Mouse (Mus musculus) stomach, postnatal 0 days (tissue): ENCODE results near the gene B3galt1. TPM values are rescaled to one million over a fixed set of nuclear protein-coding genes. Genes with fewer than 3 reads are reported as not detected.

Source experiments
- ATAC-seq: fragments of 200-750 bp; cut with Nextera tagmentation; 2 replicates; pipeline ENCODE4 v1.8.0; 2017; ENCODE audit not compliant: low FRiP score, low TSS enrichment
- DNase-seq: peaks from one replicate; pipeline ENCODE4 v3.0.0-alpha.2; 2016; ENCODE audit warnings: low spot score
- H3K27ac ChIP-seq: fragments of 300-500 bp; sonication (generic); replicated peaks from 2 replicates; pipeline ENCODE4 v1.5.1; 2014; ENCODE audit warnings: mild to moderate bottlenecking, control low read depth
- H3K27me3 ChIP-seq: fragments of 300-500 bp; sonication (generic); 2 replicates; pipeline ENCODE4 v1.6.1; 2014; ENCODE audit warnings: low read length; ENCODE audit not compliant: control insufficient read depth, insufficient read depth
- H3K36me3 ChIP-seq: fragments of 300-500 bp; sonication (generic); 2 replicates; pipeline ENCODE4 v1.6.1; 2014; ENCODE audit warnings: low read length, mixed read lengths; ENCODE audit not compliant: control insufficient read depth, insufficient read depth
- H3K4me1 ChIP-seq: fragments of 300-500 bp; sonication (generic); replicated peaks from 2 replicates; pipeline ENCODE4 v1.6.1; 2014; ENCODE audit warnings: antibody characterized with exemption; ENCODE audit not compliant: control insufficient read depth, insufficient read depth
- H3K4me2 ChIP-seq: fragments of 300-500 bp; sonication (generic); replicated peaks from 2 replicates; pipeline ENCODE4 v1.6.1; 2014; ENCODE audit warnings: low read depth, mild to moderate bottlenecking, control low read depth, moderate library complexity
- H3K4me3 ChIP-seq: fragments of 300-500 bp; sonication (generic); 2 replicates; pipeline ENCODE4 v1.5.1; 2014; ENCODE audit warnings: low read depth, low read length, control low read depth
- H3K9ac ChIP-seq: fragments of 300-500 bp; sonication (generic); 2 replicates; pipeline ENCODE4 v1.6.1; 2014; ENCODE audit warnings: mild to moderate bottlenecking, low read length, control low read depth, mixed read lengths
- H3K9me3 ChIP-seq: fragments of 300-500 bp; sonication (generic); 2 replicates; pipeline ENCODE4 v1.6.1; 2016; ENCODE audit warnings: low read length; ENCODE audit not compliant: control insufficient read depth
- CTCF ChIP-seq: IDR thresholded peaks from 2 replicates; pipeline ENCODE4 v1.5.1; 2016; ENCODE audit warnings: antibody characterized with exemption, low read depth, mild to moderate bottlenecking, moderate library complexity
- EP300 ChIP-seq: optimal IDR thresholded peaks from 2 replicates; pipeline ENCODE3; 2016; ENCODE audit warnings: antibody characterized with exemption
- WGBS: fragments of 180-500 bp; shearing (Covaris S2); extraction: QIAGEN DNeasy Blood & Tissue Kit; methylation state at CpG from one replicate; pipeline ENCODE4 v1.1.7; 2014; 5-methylcytosine and 5-hydroxymethylcytosine counted together
- polyA plus RNA-seq: library from polyadenylated mRNA; unstranded; fragments of >200 nt; fragmentation: Nextera tagmentation; extraction: Ambion mirVana; gene quantifications from 2 replicates; pipeline ENCODE4 v1.2.1, GENCODE M21; 2015

The B3galt1 gene
- polyA plus RNA-seq, 1 experiment from 2014 or later, result 2.1 TPM

DNA sequence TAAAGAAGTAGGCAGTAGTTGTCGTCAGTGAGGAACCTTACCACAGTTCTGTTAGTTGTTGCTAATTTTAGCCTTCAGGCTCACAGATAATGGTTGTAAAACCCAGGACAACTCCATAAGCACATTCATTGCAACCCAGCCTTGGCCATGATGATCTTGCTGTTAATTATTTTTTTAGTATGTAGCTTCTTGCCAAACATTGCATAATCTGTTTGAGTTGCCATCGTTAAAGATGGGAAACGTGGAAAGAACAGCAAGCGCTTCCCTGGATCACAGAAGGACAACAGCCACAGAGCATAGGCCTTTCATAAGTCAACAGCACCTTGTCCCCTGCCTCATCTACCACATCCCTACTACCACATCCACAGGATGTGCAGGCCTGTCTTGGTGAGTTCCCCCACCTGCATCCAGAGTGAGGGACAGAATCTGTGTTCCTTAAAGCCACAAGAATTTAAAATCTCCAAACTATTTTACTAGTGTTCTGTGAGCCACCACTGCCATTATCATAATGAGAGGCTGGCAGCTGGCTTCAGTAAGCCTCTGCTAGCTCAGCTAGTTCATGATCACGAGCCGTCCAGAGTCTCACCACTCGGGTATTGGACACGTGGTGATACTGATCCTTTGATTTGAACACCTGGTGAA is 337.1 kb downstream of the B3galt1 start:
- H3K4me2 ChIP-seq, result no peak overlapping the region
- no peaks in the 10 kb centered on the region for H3K9me3 ChIP-seq
- no peak for TF ChIP-seq EP300
- TF ChIP-seq CTCF, result no peak
- H3K27me3 ChIP-seq, result no peaks in the 10 kb centered on the region
- whole genome bisulfite sequencing, result 84% methylated on average over 8 of the region's 8 CpGs
- no peak overlapping the region for H3K4me3 ChIP-seq
- no peaks in the 10 kb centered on the region for H3K4me1 ChIP-seq
- H3K9ac ChIP-seq, result no peak overlapping the region
- no peaks in the 10 kb centered on the region for H3K36me3 ChIP-seq
- ATAC-seq, result no peak
- DNase-seq, result no peak
- no peak overlapping the region for H3K27ac ChIP-seq

GRCm38 (mm10) chr2:67903769-67904168 is 338.1 kb downstream of the B3galt1 start:
- Histone ChIP-seq H3K4me3 (no peak overlapping the region), H3K36me3 (no peaks in the 10 kb centered on the region), H3K4me1 (no peaks in the 10 kb centered on the region), H3K9me3 (no peaks in the 10 kb centered on the region), H3K27ac (no peak overlapping the region), H3K27me3 (no peaks in the 10 kb centered on the region), H3K9ac (no peak overlapping the region), H3K4me2 (no peak overlapping the region)
- WGBS, result 62% methylated on average over 1 of the region's 1 CpGs
- TF ChIP-seq CTCF, result no peak
- no peak for TF ChIP-seq EP300
- ATAC-seq, result no peak
- no peak for DNase-seq

GRCm38 (mm10) chr2:67931994-67932393 is 366.3 kb downstream of the B3galt1 start:
- Histone ChIP-seq H3K4me2 (no peak overlapping the region), H3K36me3 (no peaks in the 10 kb centered on the region), H3K9me3 (no peaks in the 10 kb centered on the region), H3K9ac (no peak overlapping the region), H3K27ac (no peak overlapping the region), H3K4me3 (no peak overlapping the region), H3K4me1 (no peaks in the 10 kb centered on the region), H3K27me3 (no peaks in the 10 kb centered on the region)
- WGBS, result 74% methylated on average over 3 of the region's 3 CpGs
- no peak for ATAC-seq
- TF ChIP-seq EP300 (no peak), CTCF (no peak)
- DNase-seq, result no peak

DNA sequence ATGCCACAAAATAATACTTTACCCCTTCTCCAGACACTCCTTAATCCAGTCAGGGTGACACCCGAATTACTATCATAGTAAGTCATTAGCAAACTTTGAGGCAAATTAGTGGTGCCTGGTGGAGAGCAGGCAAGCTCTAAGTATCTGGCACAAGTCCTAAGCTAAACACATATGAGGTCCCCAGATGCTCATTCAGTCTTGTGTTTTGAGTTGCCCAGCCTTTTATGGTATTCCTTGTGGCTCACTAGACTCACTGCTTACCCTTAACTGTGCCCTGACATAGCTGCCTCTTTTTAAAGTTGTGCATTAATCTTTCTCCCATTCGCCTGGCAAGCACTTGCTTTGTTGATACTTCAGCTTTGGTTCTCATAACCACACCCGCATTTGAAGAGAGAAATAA is 382.7 kb downstream of the B3galt1 start:
- 29% methylated on average over 3 of the region's 3 CpGs for WGBS
- Histone ChIP-seq H3K9ac (no peak overlapping the region), H3K36me3 (no peaks in the 10 kb centered on the region), H3K27ac (no peak overlapping the region), H3K9me3 (no peaks in the 10 kb centered on the region), H3K4me2 (no peak overlapping the region), H3K4me1 (no peaks in the 10 kb centered on the region), H3K27me3 (no peaks in the 10 kb centered on the region), H3K4me3 (no peak overlapping the region)
- peak; percentile 67; the same call in 1 of the 2 replicates for ATAC-seq
- DNase-seq, result no peak
- TF ChIP-seq EP300 (no peak), CTCF (no peak)

DNA sequence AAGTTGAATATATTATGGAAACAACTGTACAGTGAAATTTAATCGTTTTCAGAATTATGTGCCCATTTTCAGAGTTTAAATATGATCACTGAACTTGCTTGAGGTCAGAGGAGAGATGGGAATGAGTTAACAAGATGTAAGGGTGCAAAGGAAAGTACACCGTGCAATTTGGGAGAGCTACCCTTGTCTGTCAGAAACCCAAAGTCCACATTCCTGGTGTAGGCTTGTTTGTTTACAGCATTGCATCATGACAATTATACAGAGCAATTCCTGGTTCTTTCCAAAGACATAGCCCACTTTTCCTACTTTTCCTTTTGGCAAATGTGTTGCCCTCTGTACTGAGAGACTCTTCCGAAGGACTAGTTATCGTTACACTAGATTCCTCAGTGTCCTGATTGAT is 390.5 kb downstream of the B3galt1 start:
- Histone ChIP-seq H3K27ac (no peak overlapping the region), H3K36me3 (no peaks in the 10 kb centered on the region), H3K9me3 (no peaks in the 10 kb centered on the region), H3K9ac (no peak overlapping the region), H3K4me1 (no peaks in the 10 kb centered on the region), H3K27me3 (no peaks in the 10 kb centered on the region), H3K4me2 (no peak overlapping the region), H3K4me3 (no peak overlapping the region)
- TF ChIP-seq CTCF, result no peak
- no peak for TF ChIP-seq EP300
- WGBS, result 87% methylated on average over 4 of the region's 4 CpGs
- ATAC-seq (no peak), DNase-seq (no peak)

DNA sequence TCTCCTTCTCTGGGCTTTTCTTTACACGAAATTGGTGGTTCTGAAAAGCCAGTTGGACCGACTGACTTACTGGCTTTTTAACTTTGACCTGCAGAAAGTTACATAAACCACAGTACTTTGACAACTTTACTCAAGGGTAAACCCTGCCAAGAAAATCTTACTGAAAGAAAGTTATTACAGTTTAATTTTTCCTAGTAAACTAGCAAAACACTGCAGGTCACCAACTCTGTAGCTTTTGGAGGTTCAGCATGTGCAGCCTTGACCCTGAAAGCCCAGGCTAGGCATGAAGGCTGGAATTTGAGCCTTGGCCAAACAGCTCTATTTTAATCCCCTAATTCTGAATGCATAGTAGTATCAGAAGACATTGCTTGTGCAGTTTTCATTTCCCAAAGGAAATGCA is 391.9 kb downstream of the B3galt1 start:
- H3K4me1 ChIP-seq, result no peaks in the 10 kb centered on the region
- H3K9ac ChIP-seq, result no peak overlapping the region
- DNase-seq (no peak), ATAC-seq (no peak)
- H3K27me3 ChIP-seq, result no peaks in the 10 kb centered on the region
- H3K9me3 ChIP-seq, result no peaks in the 10 kb centered on the region
- no peak overlapping the region for H3K27ac ChIP-seq
- H3K36me3 ChIP-seq, result no peaks in the 10 kb centered on the region
- 57% methylated on average over 2 of the region's 2 CpGs for WGBS
- TF ChIP-seq EP300, result no peak
- TF ChIP-seq CTCF, result no peak
- H3K4me3 ChIP-seq, result no peak overlapping the region
- no peak overlapping the region for H3K4me2 ChIP-seq
